Mouse (Mus musculus) limb, embryonic 15.5 days (tissue): ENCODE results near the gene Mmp19. TPM values are rescaled to one million over a fixed set of nuclear protein-coding genes. Genes with fewer than 3 reads are reported as not detected.

Experiments used
- ATAC-seq: fragments of 200-750 bp; cut with Nextera tagmentation; 2 replicates; pipeline ENCODE4 v1.8.0; 2017; ENCODE audit warnings: low read depth, moderate TSS enrichment; ENCODE audit not compliant: insufficient number of reproducible peaks, low FRiP score, low TSS enrichment
- H3K27ac ChIP-seq: fragments of 300-500 bp; sonication (generic); 2 replicates; pipeline ENCODE4 v1.5.1; 2015; ENCODE audit warnings: moderate library complexity, mild to moderate bottlenecking, inconsistent platforms
- H3K27me3 ChIP-seq: fragments of 300-500 bp; sonication (generic); 2 replicates; pipeline ENCODE4 v1.6.1; 2015; ENCODE audit warnings: inconsistent platforms
- H3K36me3 ChIP-seq: fragments of 300-500 bp; sonication (generic); 2 replicates; pipeline ENCODE4 v1.6.1; 2015; ENCODE audit warnings: inconsistent platforms
- H3K4me1 ChIP-seq: fragments of 300-500 bp; sonication (generic); 2 replicates; pipeline ENCODE4 v1.6.1; 2015; ENCODE audit warnings: inconsistent platforms
- H3K4me2 ChIP-seq: fragments of 300-500 bp; sonication (generic); 2 replicates; pipeline ENCODE4 v1.6.1; 2015; ENCODE audit warnings: mild to moderate bottlenecking, inconsistent platforms
- H3K4me3 ChIP-seq: fragments of 300-500 bp; sonication (generic); 2 replicates; pipeline ENCODE4 v1.5.1; 2015; ENCODE audit warnings: mild to moderate bottlenecking, inconsistent platforms
- H3K9ac ChIP-seq: fragments of 300-500 bp; sonication (generic); 2 replicates; pipeline ENCODE4 v1.6.1; 2015; ENCODE audit warnings: inconsistent platforms
- H3K9me3 ChIP-seq: fragments of 300-500 bp; sonication (generic); 2 replicates; pipeline ENCODE4 v1.6.1; 2016; ENCODE audit warnings: inconsistent platforms
- WGBS: fragments of 180-500 bp; shearing (Covaris S2); methylation state at CpG from one replicate; pipeline ENCODE4 v1.1.7; 2015; 5-methylcytosine and 5-hydroxymethylcytosine counted together
- polyA plus RNA-seq: library from polyadenylated mRNA; unstranded; fragments of >200 nt; fragmentation: Nextera tagmentation; extraction: Ambion mirVana; gene quantifications from 2 replicates; pipeline ENCODE4 v1.2.1, GENCODE M21; 2015

The Mmp19 gene
- polyA plus RNA-seq, 1 experiment from 2014 or later, result 1.7 TPM

DNA sequence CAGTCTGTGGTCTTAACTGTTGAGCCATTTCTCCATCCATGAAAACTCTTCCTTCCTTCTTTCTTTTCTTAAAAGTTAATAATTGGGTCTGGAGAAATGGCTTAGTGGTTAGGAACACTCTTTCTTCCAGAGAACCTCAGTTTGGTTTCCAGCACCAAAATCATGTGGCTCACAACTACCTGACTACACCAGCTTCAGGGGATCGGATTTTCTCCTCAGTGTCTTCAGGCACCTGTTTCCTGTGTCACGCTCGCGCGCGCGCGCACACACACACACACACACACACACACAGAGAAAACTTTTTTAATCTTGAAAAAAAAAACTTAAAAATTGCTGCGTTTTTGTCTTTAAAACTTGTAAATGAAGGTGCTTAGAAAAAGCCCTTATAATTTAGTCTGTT, 33.1 kb downstream of the Mmp19 start:
- no peaks in the 10 kb centered on the region for H3K27me3 ChIP-seq
- ATAC-seq, result no peak
- no peak overlapping the region for H3K4me2 ChIP-seq
- H3K9ac ChIP-seq, result no peak overlapping the region
- H3K9me3 ChIP-seq, result no peaks in the 10 kb centered on the region
- WGBS, result 95% methylated on average over 9 of the region's 9 CpGs
- no peak overlapping the region for H3K4me3 ChIP-seq
- H3K27ac ChIP-seq, result no peak overlapping the region
- H3K36me3 ChIP-seq, result peaks cover 17% of the 10 kb centered on the region
- H3K4me1 ChIP-seq, result peaks cover 12% of the 10 kb centered on the region

DNA sequence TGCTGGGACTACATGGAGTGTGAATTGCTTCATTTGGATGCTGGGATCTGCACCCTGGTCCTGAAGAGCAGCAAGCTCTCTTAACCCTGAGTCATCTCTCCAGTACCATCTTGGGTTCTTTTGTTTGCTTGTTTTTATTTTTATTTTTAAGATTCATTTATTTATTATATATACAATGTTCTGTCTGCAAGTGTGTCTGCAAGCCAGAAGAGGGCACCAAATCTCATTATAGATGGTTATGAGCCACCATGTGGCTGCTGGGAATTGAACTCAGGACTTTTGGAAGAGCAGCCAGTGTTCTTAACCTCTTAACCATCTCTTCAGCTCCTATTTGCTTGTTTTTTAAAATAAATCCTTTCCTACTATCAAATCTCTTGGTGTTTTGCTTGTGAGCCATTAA, 46.7 kb downstream of the Mmp19 start:
- H3K4me3 ChIP-seq, result no peak overlapping the region
- no peak overlapping the region for H3K27ac ChIP-seq
- ATAC-seq, result no peak
- no peaks in the 10 kb centered on the region for H3K27me3 ChIP-seq
- H3K4me1 ChIP-seq, result no peaks in the 10 kb centered on the region
- H3K4me2 ChIP-seq, result no peak overlapping the region
- no peaks in the 10 kb centered on the region for H3K9me3 ChIP-seq
- H3K36me3 ChIP-seq, result peaks cover 64% of the 10 kb centered on the region
- H3K9ac ChIP-seq, result no peak overlapping the region

DNA sequence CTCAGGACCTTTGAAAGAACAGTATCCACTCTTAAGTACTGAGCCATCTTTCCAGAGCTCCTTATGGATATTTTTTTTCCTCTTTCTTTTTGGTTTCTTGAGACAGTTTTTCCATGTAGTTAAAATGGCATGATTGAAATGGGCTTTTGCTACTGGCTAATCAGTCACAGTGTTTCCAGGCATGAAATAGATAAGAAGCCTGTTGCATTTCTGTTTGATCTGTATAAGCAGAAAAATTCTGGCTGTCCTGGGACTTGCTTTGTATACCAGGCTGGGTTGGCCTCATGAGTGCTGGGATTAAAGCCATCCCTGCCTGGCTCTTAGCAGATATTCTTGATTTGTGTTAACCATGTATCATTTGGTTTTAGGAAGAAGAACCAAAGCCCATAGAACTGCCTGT, 48.7 kb downstream of the Mmp19 start:
- Histone ChIP-seq H3K4me1 (no peaks in the 10 kb centered on the region), H3K36me3 (peaks cover 63% of the 10 kb centered on the region), H3K9ac (no peak overlapping the region), H3K27me3 (no peaks in the 10 kb centered on the region), H3K4me2 (no peak overlapping the region), H3K27ac (no peak overlapping the region), H3K9me3 (no peaks in the 10 kb centered on the region), H3K4me3 (no peak overlapping the region)
- no peak for ATAC-seq

DNA sequence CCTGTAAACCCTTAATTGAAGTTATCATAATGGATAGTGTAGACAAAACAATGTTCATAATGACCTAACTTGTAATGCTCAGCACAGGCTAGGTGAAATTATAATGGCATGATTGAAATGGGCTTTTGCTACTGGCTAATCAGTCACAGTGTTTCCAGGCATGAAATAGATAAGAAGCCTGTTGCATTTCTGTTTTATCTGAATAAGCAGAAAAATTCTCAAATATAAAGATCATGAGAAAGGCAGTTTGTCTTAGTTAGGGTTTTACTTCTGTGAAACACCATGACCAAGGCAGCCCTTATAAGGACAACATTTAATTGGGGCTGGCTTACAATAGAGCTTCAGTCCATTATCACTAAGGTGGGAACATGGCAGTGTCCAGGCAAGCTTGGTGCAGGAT, 49.9 kb downstream of the Mmp19 start:
- no peak for ATAC-seq
- Histone ChIP-seq H3K9me3 (no peaks in the 10 kb centered on the region), H3K4me1 (no peaks in the 10 kb centered on the region), H3K4me2 (no peak overlapping the region), H3K4me3 (no peak overlapping the region), H3K27ac (no peak overlapping the region), H3K27me3 (no peaks in the 10 kb centered on the region), H3K36me3 (peaks cover 64% of the 10 kb centered on the region), H3K9ac (no peak overlapping the region)

DNA sequence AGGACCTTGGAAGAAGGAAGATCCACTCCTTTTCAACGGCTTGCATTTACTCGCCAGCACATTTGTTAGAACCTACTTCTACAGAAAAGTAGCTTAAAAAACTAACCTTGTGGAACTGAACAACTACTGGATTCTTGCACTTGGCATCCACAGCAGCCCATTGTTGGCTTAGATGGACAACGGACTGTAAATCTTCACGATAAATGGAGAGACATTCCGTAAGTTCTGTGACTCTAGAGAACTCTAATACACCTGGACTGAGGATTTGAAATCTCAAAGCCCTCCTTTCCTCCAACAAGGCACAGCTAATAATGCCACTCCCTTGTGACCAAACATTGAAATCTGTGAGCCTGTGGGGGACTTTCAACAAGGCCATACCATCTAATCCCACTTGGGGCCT, 52.5 kb downstream of the Mmp19 start:
- Histone ChIP-seq H3K9ac (no peak overlapping the region), H3K27ac (no peak overlapping the region), H3K36me3 (peaks cover 57% of the 10 kb centered on the region), H3K4me1 (no peaks in the 10 kb centered on the region), H3K9me3 (no peaks in the 10 kb centered on the region), H3K4me2 (no peak overlapping the region), H3K27me3 (no peaks in the 10 kb centered on the region), H3K4me3 (no peak overlapping the region)
- 91% methylated on average over 5 of the region's 5 CpGs for WGBS
- no peak for ATAC-seq

DNA sequence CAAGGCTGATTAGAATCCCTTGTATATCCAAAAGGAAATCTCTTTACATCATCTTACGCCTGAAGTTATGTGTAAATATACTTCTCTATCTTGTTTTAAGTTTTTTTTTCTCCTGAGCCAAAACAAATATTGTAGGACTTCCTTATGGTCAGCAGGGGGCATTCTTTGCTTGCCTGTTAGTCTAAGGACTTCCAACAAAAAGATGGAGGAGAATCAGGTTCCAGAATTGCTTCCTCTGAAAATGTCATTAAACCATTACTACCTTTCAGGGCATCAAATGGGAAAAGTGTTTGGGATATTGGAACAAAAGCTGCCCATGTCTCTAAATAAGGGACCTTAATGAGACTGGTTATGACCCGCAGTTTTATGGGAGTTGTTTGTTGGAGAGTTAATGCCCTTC, 54.8 kb downstream of the Mmp19 start:
- H3K4me2 ChIP-seq, result no peak overlapping the region
- ATAC-seq, result no peak
- H3K27me3 ChIP-seq, result no peaks in the 10 kb centered on the region
- H3K9me3 ChIP-seq, result no peaks in the 10 kb centered on the region
- 48% methylated on average over 2 of the region's 2 CpGs for WGBS
- no peak overlapping the region for H3K4me3 ChIP-seq
- H3K27ac ChIP-seq, result no peak overlapping the region
- no peak overlapping the region for H3K9ac ChIP-seq
- no peaks in the 10 kb centered on the region for H3K4me1 ChIP-seq
- H3K36me3 ChIP-seq, result peaks cover 61% of the 10 kb centered on the region

DNA sequence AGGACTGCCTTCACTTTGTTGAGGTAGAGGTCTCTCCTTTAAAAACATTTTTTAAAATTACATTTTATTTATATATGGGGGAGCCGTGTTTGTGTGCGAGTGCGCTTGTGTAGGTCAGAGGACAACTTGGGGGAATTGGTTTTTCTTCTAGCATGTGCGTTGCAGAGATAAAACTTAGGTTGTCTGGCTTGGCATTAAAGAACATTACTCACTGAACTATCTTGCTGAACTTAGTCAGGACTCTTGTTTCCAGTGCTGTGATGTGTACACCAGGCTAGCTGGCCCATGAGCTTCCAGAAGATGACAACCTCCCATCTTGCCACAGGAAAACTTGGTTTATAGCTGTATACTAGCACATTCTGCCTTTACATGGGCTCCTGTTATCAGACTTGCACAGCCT, 56.0 kb downstream of the Mmp19 start:
- Histone ChIP-seq H3K4me2 (no peak overlapping the region), H3K4me1 (no peaks in the 10 kb centered on the region), H3K27me3 (no peaks in the 10 kb centered on the region), H3K27ac (no peak overlapping the region), H3K36me3 (peaks cover 54% of the 10 kb centered on the region), H3K4me3 (no peak overlapping the region), H3K9me3 (no peaks in the 10 kb centered on the region), H3K9ac (no peak overlapping the region)
- no peak for ATAC-seq
- 89% methylated on average over 4 of the region's 4 CpGs for WGBS

DNA sequence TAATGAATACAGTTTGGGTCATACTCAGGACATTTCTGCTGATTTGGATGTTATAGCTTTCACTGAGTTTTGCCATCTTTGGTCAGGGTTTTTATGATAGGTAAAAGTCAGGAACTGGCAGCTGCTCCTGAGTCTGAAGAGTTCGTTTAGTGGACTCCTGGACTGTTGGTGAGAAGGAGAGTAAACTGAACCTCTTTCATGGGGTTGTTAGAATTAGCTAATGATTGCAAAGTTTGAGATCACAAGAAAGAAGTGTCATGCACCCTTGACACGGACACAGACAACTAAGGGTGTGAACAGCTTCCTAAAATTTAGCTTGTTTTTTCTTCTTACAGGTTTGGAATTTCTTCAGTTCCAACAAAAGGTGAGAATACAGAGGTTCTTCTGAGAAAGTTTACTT, 57.7 kb downstream of the Mmp19 start:
- H3K36me3 ChIP-seq, result peaks cover 47% of the 10 kb centered on the region
- WGBS, result 59% methylated on average over 2 of the region's 2 CpGs
- no peak overlapping the region for H3K27ac ChIP-seq
- no peak overlapping the region for H3K4me2 ChIP-seq
- no peaks in the 10 kb centered on the region for H3K27me3 ChIP-seq
- H3K9ac ChIP-seq, result no peak overlapping the region
- H3K4me1 ChIP-seq, result no peaks in the 10 kb centered on the region
- H3K4me3 ChIP-seq, result no peak overlapping the region
- no peak for ATAC-seq
- H3K9me3 ChIP-seq, result no peaks in the 10 kb centered on the region

DNA sequence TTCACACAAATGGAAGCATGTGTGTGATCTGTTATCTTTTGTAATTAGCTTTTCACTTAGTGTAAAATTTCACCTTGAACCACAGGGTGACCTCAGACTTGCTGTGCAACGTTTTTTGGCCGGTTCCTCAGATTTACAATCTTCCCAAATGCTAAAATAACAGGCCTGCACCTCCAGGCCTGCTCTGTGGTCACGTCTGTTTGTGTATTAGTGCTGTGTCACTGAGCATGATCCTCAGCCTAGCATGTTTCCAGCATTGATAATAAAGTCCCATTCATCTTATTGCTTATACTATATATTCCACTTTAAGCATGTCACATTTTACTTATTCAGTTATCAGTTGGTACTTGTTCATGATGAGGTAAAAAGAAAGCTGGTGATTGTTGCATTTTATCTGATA, 59.6 kb downstream of the Mmp19 start:
- 66% methylated on average over 3 of the region's 3 CpGs for WGBS
- Histone ChIP-seq H3K4me1 (no peaks in the 10 kb centered on the region), H3K4me3 (no peak overlapping the region), H3K4me2 (no peak overlapping the region), H3K27me3 (no peaks in the 10 kb centered on the region), H3K9me3 (no peaks in the 10 kb centered on the region), H3K36me3 (peaks cover 45% of the 10 kb centered on the region), H3K27ac (no peak overlapping the region), H3K9ac (no peak overlapping the region)
- ATAC-seq, result no peak

Other genes starting within 250 kb of the Mmp19 start
- 13.2 and 15.4 TPM in 2 replicates for gene Zc3h10, start 243.1 kb upstream of the Mmp19 start, polyA plus RNA-seq
- 3,349 and 4,229 TPM in 2 replicates for gene Rpl41, start 241.6 kb upstream of the Mmp19 start, polyA plus RNA-seq
- gene Pa2g4, start 224.9 kb upstream of the Mmp19 start, polyA plus RNA-seq, result 194 and 209 TPM in 2 replicates
- 20.4 and 20.8 TPM in 2 replicates for gene Erbb3, start 201.3 kb upstream of the Mmp19 start, polyA plus RNA-seq
- 584 and 840 TPM in 2 replicates for gene Rps26, start 164.2 kb upstream of the Mmp19 start, polyA plus RNA-seq
- 3.5 and 4.1 TPM in 2 replicates for gene Ikzf4, start 144.9 kb upstream of the Mmp19 start, polyA plus RNA-seq
- 22.1 and 24.7 TPM in 2 replicates for gene Suox, start 116.8 kb upstream of the Mmp19 start, polyA plus RNA-seq
- gene Rab5b, start 94.6 kb upstream of the Mmp19 start, polyA plus RNA-seq, result 90.6 and 97.4 TPM in 2 replicates
- 6.5 and 9.5 TPM in 2 replicates for gene Pmel, start 86.7 kb upstream of the Mmp19 start, polyA plus RNA-seq
- 108 and 110 TPM in 2 replicates for gene Cdk2, start 85.9 kb upstream of the Mmp19 start, polyA plus RNA-seq
- 26.0 and 26.4 TPM in 2 replicates for gene Dgka, start 46.1 kb upstream of the Mmp19 start, polyA plus RNA-seq
- 33.7 and 34.4 TPM in 2 replicates for gene Pym1, start 43.0 kb upstream of the Mmp19 start, polyA plus RNA-seq
- gene Dnajc14, start 13.2 kb downstream of the Mmp19 start, polyA plus RNA-seq, result 64.2 and 65.8 TPM in 2 replicates
- gene Tmem198b, start 13.5 kb downstream of the Mmp19 start, polyA plus RNA-seq, result 24.3 and 24.4 TPM in 2 replicates
- 180 and 182 TPM in 2 replicates for gene Sarnp, start 26.4 kb downstream of the Mmp19 start, polyA plus RNA-seq
- 64.8 and 66.3 TPM in 2 replicates for gene Ormdl2, start 30.7 kb downstream of the Mmp19 start, polyA plus RNA-seq
- 5.9 and 6.2 TPM in 2 replicates for gene Gdf11, start 100.8 kb downstream of the Mmp19 start, polyA plus RNA-seq
- gene Cd63, start 110.1 kb downstream of the Mmp19 start, polyA plus RNA-seq, result 1,128 and 1,135 TPM in 2 replicates
- 13.6 and 16.8 TPM in 2 replicates for gene Rdh5, start 132.0 kb downstream of the Mmp19 start, polyA plus RNA-seq
- gene Bloc1s1, start 133.1 kb downstream of the Mmp19 start, polyA plus RNA-seq, result 225 and 234 TPM in 2 replicates
- gene Itga7, start 142.9 kb downstream of the Mmp19 start, polyA plus RNA-seq, result 11.8 and 27.8 TPM in 2 replicates
- 0.24 and 0.32 TPM in 2 replicates for gene Mettl7b, start 170.1 kb downstream of the Mmp19 start, polyA plus RNA-seq
- not detected in 2 replicates for gene Olfr9, start 198.5 kb downstream of the Mmp19 start, polyA plus RNA-seq
- gene Olfr763, start 219.9 kb downstream of the Mmp19 start, polyA plus RNA-seq, result not detected in 2 replicates
- not detected in 2 replicates for gene Olfr764-ps1, start 249.0 kb downstream of the Mmp19 start, polyA plus RNA-seq